Mouse (Mus musculus): ENCODE measurements at regions not wholly inside any gene's neighbourhood (a gene's known extent, or its start where the extent isn't known, plus 50 kb on each side); places are given as distances from the start of the nearest gene placed in this dataset.
A peak's percentile ranks its signal among the peaks of the same experiment; 100 is the strongest.

GRCm38 (mm10) chr9:32815473-32815872 lies 179.5 kb downstream of the Ets1 start:
- no peak for ATAC-seq (ENCODE audit: insufficient number of reproducible peaks, low FRiP score, low TSS enrichment, low read depth)
- WGBS = 71% methylated on average over 5 of the region's 5 CpGs
- no peak overlapping the region for H3K4me3 ChIP-seq
- no peaks in the 10 kb centered on the region for H3K9me3 ChIP-seq
- no peaks in the 10 kb centered on the region for H3K27me3 ChIP-seq
- no peak overlapping the region for H3K27ac ChIP-seq
- H3K4me1 ChIP-seq = no peaks in the 10 kb centered on the region
- no peak overlapping the region for H3K4me2 ChIP-seq
- H3K9ac ChIP-seq = no peak overlapping the region
- no peaks in the 10 kb centered on the region for H3K36me3 ChIP-seq

GRCm38 (mm10) chr9:32816649-32817425 lies 180.8 kb downstream of the Ets1 start:
- H3K9ac ChIP-seq = no peak overlapping the region
- H3K9me3 ChIP-seq = no peaks in the 10 kb centered on the region
- no peaks in the 10 kb centered on the region for H3K4me1 ChIP-seq
- H3K4me3 ChIP-seq = no peak overlapping the region
- no peak for ATAC-seq (ENCODE audit: insufficient number of reproducible peaks, low FRiP score, low TSS enrichment, low read depth)
- WGBS = 51% methylated on average over 9 of the region's 9 CpGs
- no peaks in the 10 kb centered on the region for H3K27me3 ChIP-seq
- no peaks in the 10 kb centered on the region for H3K36me3 ChIP-seq
- no peak overlapping the region for H3K27ac ChIP-seq
- H3K4me2 ChIP-seq = no peak overlapping the region

- no peaks in the 10 kb centered on the region for H3K36me3 ChIP-seq
- WGBS = 53% methylated on average over 7 of the region's 7 CpGs
- no peak for ATAC-seq (ENCODE audit: insufficient number of reproducible peaks, low FRiP score, low TSS enrichment, low read depth)
- no peak overlapping the region for H3K4me2 ChIP-seq
- no peak overlapping the region for H3K9ac ChIP-seq
- no peaks in the 10 kb centered on the region for H3K9me3 ChIP-seq
- H3K4me1 ChIP-seq = no peaks in the 10 kb centered on the region
- H3K27me3 ChIP-seq = no peaks in the 10 kb centered on the region
- H3K4me3 ChIP-seq = no peak overlapping the region
- H3K27ac ChIP-seq = no peak overlapping the region
These were observed 181.7 kb downstream of the Ets1 start for GRCm38 (mm10) chr9:32817442-32818358.

- Histone ChIP-seq H3K27ac (peak overlapping the region; percentile 47; the same call in 1 of the 2 replicates), H3K4me3 (no peak overlapping the region), H3K9me3 (no peaks in the 10 kb centered on the region), H3K9ac (no peak overlapping the region), H3K4me2 (0 out of 2 replicates have a peak overlapping the region, but pooled peaks have one; percentile 5), H3K27me3 (no peaks in the 10 kb centered on the region), H3K4me1 (peaks cover 5% of the 10 kb centered on the region; the same call in 1 of the 2 replicates), H3K36me3 (no peaks in the 10 kb centered on the region)
- WGBS = 20% methylated on average over 8 of the region's 8 CpGs
- no peak for ATAC-seq (ENCODE audit: insufficient number of reproducible peaks, low FRiP score, low TSS enrichment, low read depth)
These were observed 187.6 kb downstream of the Ets1 start for GRCm38 (mm10) chr9:32823439-32824133.

- ATAC-seq (ENCODE audit: insufficient number of reproducible peaks, low FRiP score, low TSS enrichment, low read depth) = no peak
- Histone ChIP-seq H3K9me3 (no peaks in the 10 kb centered on the region), H3K4me3 (no peak overlapping the region), H3K36me3 (no peaks in the 10 kb centered on the region), H3K27me3 (no peaks in the 10 kb centered on the region), H3K4me2 (0 out of 2 replicates have a peak overlapping the region, but pooled peaks have one; percentile 5), H3K9ac (no peak overlapping the region), H3K4me1 (peaks cover 5% of the 10 kb centered on the region; the same call in 1 of the 2 replicates), H3K27ac (no peak overlapping the region)
- WGBS = 19% methylated on average over 6 of the region's 6 CpGs
These were observed 188.1 kb downstream of the Ets1 start for GRCm38 (mm10) chr9:32824134-32824531.

- Histone ChIP-seq H3K4me1 (peaks cover 4% of the 10 kb centered on the region), H3K9ac (no peak overlapping the region), H3K36me3 (no peaks in the 10 kb centered on the region), H3K27me3 (no peaks in the 10 kb centered on the region; the same call in 1 of the 2 replicates), H3K4me2 (no peak overlapping the region), H3K27ac (peak overlapping the region; percentile 7; the same call in 1 of the 2 replicates), H3K4me3 (no peak overlapping the region), H3K9me3 (no peaks in the 10 kb centered on the region)
- ATAC-seq (ENCODE audit: insufficient number of reproducible peaks, low FRiP score, low TSS enrichment, low read depth) = no peak
- WGBS = 34% methylated on average over 2 of the region's 2 CpGs
These were observed 194.4 kb downstream of the Ets1 start for GRCm38 (mm10) chr9:32830268-32830891.

GRCm38 (mm10) chr9:32833373-32833772 lies 197.4 kb downstream of the Ets1 start:
- 80% methylated on average over 8 of the region's 8 CpGs for WGBS

GRCm38 (mm10) chr9:32834751-32835625 lies 199.0 kb downstream of the Ets1 start:
- no peak overlapping the region for H3K27ac ChIP-seq
- ATAC-seq (ENCODE audit: insufficient number of reproducible peaks, low FRiP score, low TSS enrichment, low read depth) = no peak
- no peaks in the 10 kb centered on the region for H3K9me3 ChIP-seq
- no peaks in the 10 kb centered on the region for H3K36me3 ChIP-seq
- no peak overlapping the region for H3K9ac ChIP-seq
- H3K4me2 ChIP-seq = no peak overlapping the region
- peaks cover 12% of the 10 kb centered on the region for H3K4me1 ChIP-seq
- no peak overlapping the region for H3K4me3 ChIP-seq
- WGBS = 39% methylated on average over 13 of the region's 13 CpGs
- no peaks in the 10 kb centered on the region; the same call in 1 of the 2 replicates for H3K27me3 ChIP-seq

More at GRCm38 (mm10) chr9:32833373-32833772, 197.4 kb downstream of the Ets1 start:
- Histone ChIP-seq H3K27ac (no peak overlapping the region), H3K4me2 (no peak overlapping the region), H3K9ac (no peak overlapping the region), H3K9me3 (no peaks in the 10 kb centered on the region), H3K4me3 (no peak overlapping the region), H3K27me3 (no peaks in the 10 kb centered on the region; the same call in 1 of the 2 replicates), H3K4me1 (peaks cover 12% of the 10 kb centered on the region), H3K36me3 (no peaks in the 10 kb centered on the region)
- no peak for ATAC-seq (ENCODE audit: insufficient number of reproducible peaks, low FRiP score, low TSS enrichment, low read depth)

- no peaks in the 10 kb centered on the region for H3K36me3 ChIP-seq
- 27% methylated on average over 4 of the region's 4 CpGs for WGBS
- no peak overlapping the region for H3K27ac ChIP-seq
- peaks cover 8% of the 10 kb centered on the region for H3K4me1 ChIP-seq
- H3K9me3 ChIP-seq = no peaks in the 10 kb centered on the region
- no peak overlapping the region for H3K9ac ChIP-seq
- H3K4me3 ChIP-seq = no peak overlapping the region
- no peak overlapping the region for H3K4me2 ChIP-seq
- no peaks in the 10 kb centered on the region; the same call in 1 of the 2 replicates for H3K27me3 ChIP-seq
- no peak for ATAC-seq (ENCODE audit: insufficient number of reproducible peaks, low FRiP score, low TSS enrichment, low read depth)
These were observed 199.6 kb downstream of the Ets1 start for GRCm38 (mm10) chr9:32835626-32835971.

- H3K4me1 ChIP-seq = peaks cover 7% of the 10 kb centered on the region
- no peak overlapping the region for H3K9ac ChIP-seq
- no peak for ATAC-seq (ENCODE audit: insufficient number of reproducible peaks, low FRiP score, low TSS enrichment, low read depth)
- no peaks in the 10 kb centered on the region; the same call in 1 of the 2 replicates for H3K27me3 ChIP-seq
- H3K9me3 ChIP-seq = no peaks in the 10 kb centered on the region
- no peak overlapping the region for H3K4me2 ChIP-seq
- H3K36me3 ChIP-seq = no peaks in the 10 kb centered on the region
- H3K4me3 ChIP-seq = no peak overlapping the region
- 30% methylated on average over 5 of the region's 5 CpGs for WGBS
- H3K27ac ChIP-seq = no peak overlapping the region
These were observed 200.3 kb downstream of the Ets1 start for GRCm38 (mm10) chr9:32836371-32836770.
